Mouse (Mus musculus) embryo, embryonic 11.5 days (tissue): Measurements from ENCODE around the gene Cyp26c1.

Experiments used
- DNase-seq: peaks from one replicate; pipeline ENCODE4 v3.0.0-alpha.2; 2012; ENCODE audit warnings: low read depth, low spot score

Cyp26c1 gene

GRCm38 (mm10) chr19:37698273-37699160 lies 13.1 kb downstream of the Cyp26c1 start:
- DNase-seq, result no peak

DNA sequence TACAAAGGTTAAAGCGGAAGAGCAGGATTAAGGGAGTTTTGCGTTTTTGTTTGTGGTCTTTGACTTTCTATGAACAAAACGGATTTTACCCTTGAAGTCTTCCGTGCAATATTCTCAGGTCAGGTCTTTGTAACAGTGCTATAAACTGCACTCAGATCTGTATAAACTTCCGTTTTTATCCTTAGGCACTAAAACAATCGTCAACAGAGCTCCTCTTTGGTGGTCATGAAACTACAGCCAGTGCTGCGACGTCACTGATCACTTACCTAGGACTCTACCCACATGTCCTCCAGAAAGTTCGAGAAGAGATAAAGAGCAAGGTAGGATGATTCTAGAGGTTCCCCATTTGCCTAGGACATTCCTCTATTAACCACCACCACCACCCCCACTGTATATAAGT lies 14.3 kb downstream of the Cyp26c1 start:
- DNase-seq, result no peak

DNA sequence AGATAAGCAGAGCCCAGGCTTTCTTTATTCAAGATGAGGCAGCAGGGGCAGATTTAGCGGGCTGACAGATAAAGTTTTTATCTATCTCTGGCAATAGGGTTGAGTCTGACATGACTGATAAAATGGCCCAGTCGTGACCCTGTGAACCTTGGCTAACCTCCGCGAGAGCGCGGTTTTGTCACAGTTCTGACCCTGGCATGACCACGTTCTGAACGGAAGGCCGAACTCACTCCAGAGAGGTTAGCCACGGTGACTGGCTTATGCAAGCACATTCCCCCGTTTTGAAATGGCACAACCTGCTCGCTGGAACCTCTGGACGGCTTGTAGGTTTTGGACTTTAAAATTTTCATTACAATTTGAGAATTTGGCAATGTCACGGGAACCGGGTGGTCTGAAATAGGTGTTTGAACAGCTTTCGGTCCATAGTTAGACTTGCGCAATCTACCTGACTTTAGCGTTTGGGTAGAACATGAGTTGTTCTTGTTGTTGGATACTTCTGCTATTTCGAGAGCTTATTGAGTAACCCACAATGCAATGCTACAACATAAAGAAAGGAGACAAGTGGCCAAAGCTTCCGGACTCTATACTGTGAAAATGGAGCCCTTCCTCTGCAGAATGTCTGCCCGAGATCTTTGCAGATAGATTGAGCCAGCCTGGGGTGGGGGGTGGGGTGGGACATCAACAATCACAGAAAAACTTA lies 17.1 kb downstream of the Cyp26c1 start:
- DNase-seq, result no peak

GRCm38 (mm10) chr19:37703902-37704509 lies 18.6 kb downstream of the Cyp26c1 start:
- no peak for DNase-seq

DNA sequence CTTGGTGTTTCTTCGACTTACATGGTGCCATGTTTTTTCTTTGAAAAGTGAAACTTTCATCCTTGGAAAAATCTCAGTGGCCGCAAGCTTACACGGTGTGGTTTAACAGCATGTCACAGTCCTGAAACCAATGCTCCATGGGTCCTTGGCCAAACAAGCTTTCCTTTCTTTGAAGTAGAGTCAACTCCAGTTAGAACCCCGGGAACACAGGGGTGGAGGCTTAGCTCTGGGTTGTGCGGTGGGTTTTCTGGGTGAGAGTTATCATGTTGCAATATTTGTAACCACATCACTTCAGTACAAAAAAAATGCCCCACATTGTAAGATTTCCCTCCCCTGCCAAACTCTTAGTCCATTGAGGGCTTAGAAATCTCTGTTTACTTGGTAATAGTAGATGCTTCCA lies 20.3 kb downstream of the Cyp26c1 start:
- DNase-seq, result no peak

DNA sequence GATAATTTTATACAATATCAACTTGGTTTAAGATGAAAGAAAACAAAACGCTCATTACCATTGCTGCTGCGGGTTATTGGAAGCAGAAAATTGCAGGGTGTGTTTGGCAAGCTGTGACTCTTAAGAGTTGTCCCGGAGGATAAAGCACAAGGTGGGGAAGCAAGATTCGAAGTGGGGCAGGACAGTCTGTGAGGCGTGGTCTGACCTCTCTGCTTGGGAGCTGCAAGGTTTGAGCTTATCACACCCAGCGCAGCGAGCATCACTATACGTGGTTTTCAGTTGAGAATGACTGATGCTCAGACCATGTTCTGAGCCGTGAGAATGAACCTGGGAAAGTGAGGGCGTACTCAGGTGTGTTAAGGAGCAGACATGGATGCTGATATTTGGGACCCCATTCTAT lies 29.3 kb downstream of the Cyp26c1 start:
- no peak for DNase-seq

GRCm38 (mm10) chr19:37715980-37716379 lies 30.6 kb downstream of the Cyp26c1 start:
- no peak for DNase-seq

DNA sequence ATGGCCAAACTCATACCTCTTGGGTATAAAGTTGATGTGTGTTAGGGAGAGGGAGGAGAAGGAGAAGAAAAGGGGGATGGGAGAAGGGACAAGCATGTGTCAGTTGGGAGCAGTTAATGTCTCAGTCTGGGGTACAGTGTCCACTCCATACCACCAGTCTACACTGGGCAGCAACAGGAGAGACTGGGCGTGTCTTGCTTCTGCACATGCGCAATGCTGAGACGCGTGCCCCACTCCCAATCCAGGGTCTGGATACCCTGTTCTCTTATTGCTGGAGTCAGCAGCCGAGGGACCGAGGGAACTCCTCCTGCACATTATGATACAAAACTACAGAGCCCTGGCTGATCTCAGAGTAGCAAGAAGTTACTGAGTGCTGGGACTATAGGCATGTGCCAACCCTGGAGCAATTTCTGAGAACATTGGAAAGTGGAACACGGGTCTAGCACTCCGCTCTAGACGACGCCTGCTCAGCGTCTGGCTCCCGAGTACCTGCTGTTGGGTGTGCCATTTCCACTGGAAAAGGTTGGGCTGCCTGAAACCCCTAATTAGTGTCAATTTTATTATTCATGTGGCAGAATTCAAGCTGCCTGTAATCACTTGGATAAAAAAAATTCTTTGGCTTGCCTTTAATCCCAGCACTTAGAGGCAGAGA lies 31.3 kb downstream of the Cyp26c1 start:
- DNase-seq, result no peak

GRCm38 (mm10) chr19:37719166-37719565 lies 33.8 kb downstream of the Cyp26c1 start:
- no peak for DNase-seq

GRCm38 (mm10) chr19:37724591-37724990 lies 39.2 kb downstream of the Cyp26c1 start:
- no peak for DNase-seq

- DNase-seq, result no peak
These were observed 41.2 kb downstream of the Cyp26c1 start for GRCm38 (mm10) chr19:37726585-37726984.

DNA sequence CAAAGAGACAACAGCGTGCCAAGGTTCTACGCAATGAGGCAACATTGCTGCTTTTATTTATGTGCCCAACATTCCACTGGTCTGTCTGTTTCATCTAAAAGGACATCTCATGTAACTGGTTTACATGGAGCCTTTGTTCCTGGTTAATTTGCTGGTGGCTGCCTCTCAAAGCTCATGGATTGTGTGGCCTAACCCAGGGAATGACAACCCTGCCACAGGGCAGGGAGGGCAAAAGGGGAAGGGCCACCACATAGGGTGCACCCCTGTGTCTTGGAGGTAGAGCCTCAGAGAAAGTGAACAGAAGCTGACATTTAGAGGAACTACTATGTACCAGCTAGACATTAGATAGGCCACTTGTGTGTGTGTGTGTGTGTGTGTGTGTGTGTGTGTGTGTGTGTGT lies 42.0 kb downstream of the Cyp26c1 start:
- no peak for DNase-seq

- no peak for DNase-seq
These were observed 50.0 kb downstream of the Cyp26c1 start for GRCm38 (mm10) chr19:37735426-37735825.

DNA sequence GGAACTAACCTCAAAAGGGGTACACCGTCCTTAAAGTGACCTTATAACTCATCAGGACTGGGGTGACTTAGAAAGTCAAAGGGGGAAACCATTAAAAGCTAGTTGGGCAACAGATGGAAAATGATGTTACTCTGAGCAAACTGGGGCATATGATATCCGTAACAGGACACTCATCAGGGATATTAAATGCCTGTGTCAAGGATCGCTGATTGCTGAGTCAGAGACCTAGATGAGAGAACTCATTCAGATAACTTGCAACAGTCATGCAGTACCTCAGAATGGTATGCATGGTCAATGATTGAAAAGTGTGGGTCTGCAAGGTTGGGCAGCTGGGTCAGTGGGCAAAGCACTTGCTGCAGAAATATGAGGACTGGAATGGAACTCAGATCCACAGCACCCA lies 53.2 kb downstream of the Cyp26c1 start:
- no peak for DNase-seq

GRCm38 (mm10) chr19:37740043-37740442 lies 54.7 kb downstream of the Cyp26c1 start:
- no peak for DNase-seq
